Mouse (Mus musculus): ENCODE data around the gene Ifit2. TPM values are rescaled to one million over a fixed set of nuclear protein-coding genes. Genes with fewer than 3 reads are reported as not detected.

Gene Ifit2
- total RNA-seq, 1 experiment: 1.7 TPM

DNA sequence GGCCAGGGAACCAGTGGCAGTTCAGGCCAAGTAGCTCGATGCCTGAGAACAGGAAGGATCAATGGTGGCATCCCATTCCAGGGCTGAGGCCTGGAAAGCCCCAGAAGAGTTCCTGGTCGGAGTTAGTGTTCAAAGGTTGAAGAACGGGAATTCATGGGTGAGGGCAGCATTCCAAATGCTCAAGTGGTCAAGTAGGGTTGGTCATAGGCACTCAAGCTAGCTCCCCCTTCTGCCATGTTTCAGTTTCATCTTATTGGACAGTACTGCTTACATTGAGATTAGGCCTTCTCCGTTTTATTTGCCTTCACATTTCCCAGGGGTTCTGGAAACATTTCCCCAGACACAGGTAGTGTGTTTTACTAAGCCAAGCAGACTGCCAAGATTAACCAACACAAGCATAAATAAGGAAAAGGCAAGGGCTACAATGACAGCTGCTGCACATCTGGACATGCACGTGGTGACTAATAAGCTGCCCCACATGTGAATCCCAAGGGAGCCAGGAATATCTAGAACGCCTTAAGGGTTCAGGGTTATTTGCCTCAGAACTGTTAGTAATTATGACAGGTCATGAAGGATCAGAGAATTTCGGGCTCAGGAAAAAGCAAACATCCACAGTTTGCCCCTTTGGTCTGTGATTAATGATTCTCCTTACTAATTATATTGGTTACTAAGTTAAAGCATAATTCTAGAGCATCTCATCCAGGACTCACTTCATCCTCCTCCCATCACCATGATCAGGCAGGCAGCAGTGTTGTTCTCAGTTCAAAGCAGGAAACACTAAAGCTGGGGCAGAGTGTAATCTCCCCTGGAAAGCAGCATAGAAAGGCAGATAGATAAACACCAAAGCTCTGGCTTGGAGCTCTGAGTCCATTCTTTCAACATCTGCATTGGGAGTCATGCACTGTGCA is 18.7 kb downstream of the Ifit2 start:
- no peak for DNase-seq (ENCODE audit: low read depth, low spot score)
- TF ChIP-seq ZC3H11A (IDR thresholded peaks at IDR 0.05; ENCODE audit: borderline replicate concordance, low read depth, low read length) (no peak), HCFC1 (IDR thresholded peaks at IDR 0.05; ENCODE audit: borderline replicate concordance, insufficient read depth, low read length) (no peak), ZNF384 (IDR thresholded peaks at IDR 0.05; ENCODE audit: low read depth, low read length) (no peak), MAFK (IDR thresholded peaks at IDR 0.05; ENCODE audit: insufficient read depth, low read depth, low read length) (no peak), CHD2 (IDR thresholded peaks at IDR 0.05; ENCODE audit: low read depth, low read length) (no peak)
- Histone ChIP-seq H3K4me3 (ENCODE audit: insufficient read depth in 1 of 2, low read depth in 1 of 2, low read length in 2 of 2, poor library complexity in 1 of 2, severe bottlenecking in 1 of 2) (no peak overlapping the region), H3K9ac (ENCODE audit: insufficient read depth, low read depth, low read length, poor library complexity, severe bottlenecking) (no peak overlapping the region), H3K27ac (ENCODE audit: insufficient read depth, low read depth, low read length, poor library complexity, severe bottlenecking) (no peak overlapping the region), H3K36me3 (ENCODE audit: control insufficient read depth, insufficient read depth, low read length, poor library complexity, severe bottlenecking) (no peaks in the 10 kb centered on the region), H3K4me1 (ENCODE audit: control insufficient read depth in 2 of 2, insufficient read depth in 2 of 2, low read length in 2 of 2, poor library complexity in 1 of 2) (no peaks in the 10 kb centered on the region), H3K9me3 (ENCODE audit: control insufficient read depth, insufficient read depth, low read depth, low read length) (no peaks in the 10 kb centered on the region)
- in situ Hi-C loops (cut with MboI; ENCODE audit: low sequenced_read_pairs in 2 of 2, unreplicated experiment in 2 of 2): no loop called here

DNA sequence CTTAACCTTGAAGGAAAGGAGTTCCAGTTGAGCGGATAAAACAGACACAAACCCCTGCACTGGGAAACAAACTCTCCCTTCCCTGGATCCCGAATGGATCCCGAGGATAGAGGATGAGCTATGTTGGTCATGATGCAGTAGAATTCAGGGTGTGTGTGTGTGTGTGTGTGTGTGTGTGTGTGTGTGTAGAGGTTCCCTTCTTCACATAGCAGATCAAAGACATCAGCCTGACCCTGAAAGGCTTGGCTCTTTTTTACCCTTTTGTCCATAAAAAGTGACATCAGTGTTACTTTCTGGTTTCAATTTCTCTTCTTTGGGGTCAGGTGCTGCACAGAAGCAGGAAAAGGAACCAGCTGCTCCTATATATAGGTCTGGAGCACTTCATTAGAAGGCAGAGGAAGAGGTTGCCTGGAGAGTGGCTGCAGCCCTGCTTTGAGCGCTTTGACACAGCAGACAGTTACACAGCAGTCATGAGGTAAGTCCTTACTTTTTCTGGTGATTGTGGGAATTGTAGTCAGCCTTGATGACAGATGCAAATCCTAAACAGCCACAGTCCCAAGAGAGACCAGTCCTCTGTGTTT is 19.5 kb downstream of the Ifit2 start:
- in situ Hi-C loops (cut with MboI; ENCODE audit: low sequenced_read_pairs in 2 of 2, unreplicated experiment in 2 of 2): no loop called here
- H3K4me1 ChIP-seq (ENCODE audit: control insufficient read depth in 2 of 2, insufficient read depth in 2 of 2, low read length in 2 of 2, poor library complexity in 1 of 2): no peaks in the 10 kb centered on the region
- H3K4me3 ChIP-seq (ENCODE audit: insufficient read depth in 1 of 2, low read depth in 1 of 2, low read length in 2 of 2, poor library complexity in 1 of 2, severe bottlenecking in 1 of 2): no peak overlapping the region
- no peaks in the 10 kb centered on the region for H3K9me3 ChIP-seq (ENCODE audit: control insufficient read depth, insufficient read depth, low read depth, low read length)
- no peaks in the 10 kb centered on the region for H3K36me3 ChIP-seq (ENCODE audit: control insufficient read depth, insufficient read depth, low read length, poor library complexity, severe bottlenecking)
- H3K27ac ChIP-seq (ENCODE audit: insufficient read depth, low read depth, low read length, poor library complexity, severe bottlenecking): no peak overlapping the region
- TF ChIP-seq ZNF384 (IDR thresholded peaks at IDR 0.05; ENCODE audit: low read depth, low read length): no peak
- no peak for TF ChIP-seq CHD2 (IDR thresholded peaks at IDR 0.05; ENCODE audit: low read depth, low read length)
- TF ChIP-seq HCFC1 (IDR thresholded peaks at IDR 0.05; ENCODE audit: borderline replicate concordance, insufficient read depth, low read length): no peak
- TF ChIP-seq ZC3H11A (IDR thresholded peaks at IDR 0.05; ENCODE audit: borderline replicate concordance, low read depth, low read length): no peak
- TF ChIP-seq MAFK (IDR thresholded peaks at IDR 0.05; ENCODE audit: insufficient read depth, low read depth, low read length): no peak
- DNase-seq (ENCODE audit: low read depth, low spot score): no peak
- H3K9ac ChIP-seq (ENCODE audit: insufficient read depth, low read depth, low read length, poor library complexity, severe bottlenecking): no peak overlapping the region

DNA sequence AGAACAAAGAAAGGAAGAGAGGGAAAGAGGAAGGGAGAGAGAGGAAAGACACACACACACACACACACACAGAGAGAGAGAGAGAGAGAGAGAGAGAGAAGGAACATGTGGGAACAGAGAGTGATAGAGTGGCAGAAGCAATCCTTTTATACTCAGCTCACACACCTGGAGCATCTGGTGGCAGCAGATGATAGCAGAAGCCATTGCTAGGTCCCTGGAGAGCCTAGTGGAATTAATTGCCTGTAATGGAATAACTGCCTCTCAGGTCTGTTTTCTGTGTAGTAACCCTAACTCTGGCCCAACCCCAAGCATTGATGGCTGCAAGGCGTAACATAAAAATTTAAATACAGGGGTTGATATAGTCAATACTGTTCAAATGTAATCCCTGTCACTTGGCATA is 20.6 kb downstream of the Ifit2 start:
- DNase-seq (ENCODE audit: low read depth, low spot score): no peak

DNA sequence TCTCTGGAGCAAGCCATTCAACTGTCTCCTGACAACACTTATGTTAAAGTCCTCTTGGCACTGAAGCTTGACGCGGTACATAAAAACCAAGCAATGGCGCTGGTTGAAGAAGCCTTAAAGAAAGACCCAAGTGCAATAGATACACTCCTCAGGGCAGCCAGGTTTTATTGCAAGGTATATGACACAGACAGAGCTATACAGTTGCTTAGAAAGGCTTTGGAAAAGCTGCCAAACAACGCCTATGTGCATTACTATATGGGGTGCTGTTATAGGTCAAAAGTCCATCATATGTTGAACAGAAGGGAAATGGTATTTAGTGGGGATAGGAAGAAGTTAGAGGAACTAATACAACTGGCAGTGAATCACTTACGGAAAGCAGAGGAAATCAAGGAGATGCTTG is 23.2 kb downstream of the Ifit2 start:
- H3K27ac ChIP-seq (ENCODE audit: insufficient read depth, low read depth, low read length, poor library complexity, severe bottlenecking): no peak overlapping the region
- no peaks in the 10 kb centered on the region for H3K9me3 ChIP-seq (ENCODE audit: control insufficient read depth, insufficient read depth, low read depth, low read length)
- in situ Hi-C loops (cut with MboI; ENCODE audit: low sequenced_read_pairs in 2 of 2, unreplicated experiment in 2 of 2): no loop called here
- H3K4me1 ChIP-seq (ENCODE audit: control insufficient read depth in 2 of 2, insufficient read depth in 2 of 2, low read length in 2 of 2, poor library complexity in 1 of 2): no peaks in the 10 kb centered on the region
- TF ChIP-seq HCFC1 (IDR thresholded peaks at IDR 0.05; ENCODE audit: borderline replicate concordance, insufficient read depth, low read length) (no peak), ZC3H11A (IDR thresholded peaks at IDR 0.05; ENCODE audit: borderline replicate concordance, low read depth, low read length) (no peak), CHD2 (IDR thresholded peaks at IDR 0.05; ENCODE audit: low read depth, low read length) (no peak), ZNF384 (IDR thresholded peaks at IDR 0.05; ENCODE audit: low read depth, low read length) (no peak), MAFK (IDR thresholded peaks at IDR 0.05; ENCODE audit: insufficient read depth, low read depth, low read length) (no peak)
- DNase-seq (ENCODE audit: low read depth, low spot score): no peak
- H3K9ac ChIP-seq (ENCODE audit: insufficient read depth, low read depth, low read length, poor library complexity, severe bottlenecking): no peak overlapping the region
- no peak overlapping the region for H3K4me3 ChIP-seq (ENCODE audit: insufficient read depth in 1 of 2, low read depth in 1 of 2, low read length in 2 of 2, poor library complexity in 1 of 2, severe bottlenecking in 1 of 2)
- H3K36me3 ChIP-seq (ENCODE audit: control insufficient read depth, insufficient read depth, low read length, poor library complexity, severe bottlenecking): no peaks in the 10 kb centered on the region

More for the DNA sequence above, 20.6 kb downstream of the Ifit2 start:
- in situ Hi-C loops (cut with MboI; ENCODE audit: low sequenced_read_pairs in 2 of 2, unreplicated experiment in 2 of 2): no loop called here
- no peak overlapping the region for H3K9ac ChIP-seq (ENCODE audit: insufficient read depth, low read depth, low read length, poor library complexity, severe bottlenecking)
- H3K4me1 ChIP-seq (ENCODE audit: control insufficient read depth in 2 of 2, insufficient read depth in 2 of 2, low read length in 2 of 2, poor library complexity in 1 of 2): no peaks in the 10 kb centered on the region
- TF ChIP-seq ZNF384 (IDR thresholded peaks at IDR 0.05; ENCODE audit: low read depth, low read length) (no peak), ZC3H11A (IDR thresholded peaks at IDR 0.05; ENCODE audit: borderline replicate concordance, low read depth, low read length) (no peak), CHD2 (IDR thresholded peaks at IDR 0.05; ENCODE audit: low read depth, low read length) (no peak), MAFK (IDR thresholded peaks at IDR 0.05; ENCODE audit: insufficient read depth, low read depth, low read length) (no peak), HCFC1 (IDR thresholded peaks at IDR 0.05; ENCODE audit: borderline replicate concordance, insufficient read depth, low read length) (no peak)
- H3K9me3 ChIP-seq (ENCODE audit: control insufficient read depth, insufficient read depth, low read depth, low read length): no peaks in the 10 kb centered on the region
- H3K27ac ChIP-seq (ENCODE audit: insufficient read depth, low read depth, low read length, poor library complexity, severe bottlenecking): no peak overlapping the region
- no peak overlapping the region for H3K4me3 ChIP-seq (ENCODE audit: insufficient read depth in 1 of 2, low read depth in 1 of 2, low read length in 2 of 2, poor library complexity in 1 of 2, severe bottlenecking in 1 of 2)
- H3K36me3 ChIP-seq (ENCODE audit: control insufficient read depth, insufficient read depth, low read length, poor library complexity, severe bottlenecking): no peaks in the 10 kb centered on the region
